Mouse (Mus musculus) liver, embryonic 16.5 days (tissue): ENCODE data around the gene Zmynd19. TPM values are rescaled to one million over a fixed set of nuclear protein-coding genes. Genes with fewer than 3 reads are reported as not detected.

ENCODE experiments used
- ATAC-seq: fragments of 200-750 bp; cut with Nextera tagmentation; 2 replicates; pipeline ENCODE4 v1.8.0; 2017; ENCODE audit warnings: low read depth, mild to moderate bottlenecking, moderate number of reproducible peaks, moderate library complexity
- H3K27ac ChIP-seq: fragments of 300-500 bp; sonication (generic); 2 replicates; pipeline ENCODE4 v1.5.1; 2014; ENCODE audit warnings: mild to moderate bottlenecking, low read length
- H3K27me3 ChIP-seq: fragments of 300-500 bp; sonication (generic); 2 replicates; pipeline ENCODE4 v1.6.1; 2014; ENCODE audit warnings: low read depth, low read length, mixed read lengths; ENCODE audit not compliant: control insufficient read depth, insufficient read depth
- H3K36me3 ChIP-seq: fragments of 300-500 bp; sonication (generic); 2 replicates; pipeline ENCODE4 v1.6.1; 2014; ENCODE audit warnings: mild to moderate bottlenecking; ENCODE audit not compliant: control insufficient read depth, insufficient read depth
- H3K4me1 ChIP-seq: fragments of 300-500 bp; sonication (generic); 2 replicates; pipeline ENCODE4 v1.6.1; 2014; ENCODE audit warnings: low read depth, low read length, mixed read lengths; ENCODE audit not compliant: control insufficient read depth
- H3K4me2 ChIP-seq: fragments of 300-500 bp; sonication (generic); 2 replicates; pipeline ENCODE4 v1.6.1; 2014; ENCODE audit warnings: low read depth, low read length, mixed read lengths
- H3K4me3 ChIP-seq: fragments of 300-500 bp; sonication (generic); 2 replicates; pipeline ENCODE4 v1.5.1; 2014; ENCODE audit warnings: low read depth, mild to moderate bottlenecking, low read length
- H3K9ac ChIP-seq: fragments of 300-500 bp; sonication (generic); 2 replicates; pipeline ENCODE4 v1.6.1; 2014; ENCODE audit warnings: low read depth, low read length
- H3K9me3 ChIP-seq: fragments of 300-500 bp; sonication (generic); replicated peaks from 2 replicates; pipeline ENCODE4 v1.6.1; 2016; ENCODE audit warnings: low read length; ENCODE audit not compliant: control insufficient read depth
- WGBS: fragments of 180-500 bp; shearing (Covaris S2); extraction: QIAGEN DNeasy Blood & Tissue Kit; methylation state at CpG from one replicate; pipeline ENCODE4 v1.1.7; 2014; ENCODE audit not compliant: insufficient replicate concordance; 5-methylcytosine and 5-hydroxymethylcytosine counted together
- microRNA-seq: library from miRNA; unstranded; fragments of <30 nt; microRNA quantifications from one replicate; pipeline ENCODE4, GENCODE M21; 2016
- polyA plus RNA-seq: library from polyadenylated mRNA; unstranded; fragments of >200 nt; fragmentation: Nextera tagmentation; extraction: Ambion mirVana; gene quantifications from 2 replicates; pipeline ENCODE4 v1.2.1, GENCODE M21; 2015

Zmynd19 gene
- polyA plus RNA-seq, 1 experiment from 2014 or later, result 1.7 TPM

GRCm38 (mm10) chr2:24996471-24996870 is 46.9 kb downstream of the Zmynd19 start:
- Histone ChIP-seq H3K4me3 (no peak overlapping the region), H3K4me1 (no peaks in the 10 kb centered on the region), H3K9me3 (no peaks in the 10 kb centered on the region), H3K27ac (no peak overlapping the region), H3K27me3 (no peaks in the 10 kb centered on the region), H3K4me2 (no peak overlapping the region), H3K36me3 (peaks cover 6% of the 10 kb centered on the region; the same call in 1 of the 2 replicates), H3K9ac (no peak overlapping the region)
- 76% methylated on average over 2 of the region's 2 CpGs for WGBS
- no peak for ATAC-seq

GRCm38 (mm10) chr2:25000544-25001235 is 51.1 kb downstream of the Zmynd19 start:
- H3K36me3 ChIP-seq, result peaks cover 15% of the 10 kb centered on the region

GRCm38 (mm10) chr2:25003946-25004786 is 54.6 kb downstream of the Zmynd19 start:
- ATAC-seq, result no peak
- WGBS, result 83% methylated on average over 9 of the region's 9 CpGs
- Histone ChIP-seq H3K27ac (no peak overlapping the region), H3K9me3 (no peaks in the 10 kb centered on the region), H3K9ac (no peak overlapping the region), H3K27me3 (no peaks in the 10 kb centered on the region), H3K4me2 (no peak overlapping the region), H3K36me3 (peaks cover 12% of the 10 kb centered on the region), H3K4me1 (no peaks in the 10 kb centered on the region), H3K4me3 (no peak overlapping the region)

More at GRCm38 (mm10) chr2:25000544-25001235, 51.1 kb downstream of the Zmynd19 start:
- Histone ChIP-seq H3K4me1 (no peaks in the 10 kb centered on the region), H3K9me3 (no peaks in the 10 kb centered on the region), H3K9ac (no peak overlapping the region), H3K4me3 (no peak overlapping the region), H3K27ac (no peak overlapping the region), H3K27me3 (no peaks in the 10 kb centered on the region), H3K4me2 (no peak overlapping the region)
- WGBS, result 77% methylated on average over 3 of the region's 3 CpGs
- peak; percentile 59; the same call in 1 of the 2 replicates for ATAC-seq

GRCm38 (mm10) chr2:25006767-25007166 is 57.2 kb downstream of the Zmynd19 start:
- no peak for ATAC-seq
- H3K4me2 ChIP-seq, result no peak overlapping the region
- no peak overlapping the region for H3K9ac ChIP-seq
- 88% methylated on average over 1 of the region's 1 CpGs for WGBS
- H3K27me3 ChIP-seq, result no peaks in the 10 kb centered on the region
- H3K9me3 ChIP-seq, result no peaks in the 10 kb centered on the region
- no peak overlapping the region for H3K27ac ChIP-seq
- H3K4me1 ChIP-seq, result no peaks in the 10 kb centered on the region
- H3K36me3 ChIP-seq, result peaks cover 12% of the 10 kb centered on the region
- no peak overlapping the region for H3K4me3 ChIP-seq

- ATAC-seq, result no peak
- no peak overlapping the region for H3K4me2 ChIP-seq
- H3K4me3 ChIP-seq, result no peak overlapping the region
- no peak overlapping the region for H3K27ac ChIP-seq
- H3K9ac ChIP-seq, result no peak overlapping the region
- no peaks in the 10 kb centered on the region for H3K9me3 ChIP-seq
- H3K27me3 ChIP-seq, result no peaks in the 10 kb centered on the region
- peaks cover 4% of the 10 kb centered on the region; the same call in 1 of the 2 replicates for H3K36me3 ChIP-seq
- no peaks in the 10 kb centered on the region for H3K4me1 ChIP-seq
These were observed 58.7 kb downstream of the Zmynd19 start for GRCm38 (mm10) chr2:25008250-25008649.

Small RNA genes within 50 kb of the gene (microRNA-seq; reads per million reads assigned to microRNA genes)
- not detected for gene Gm22875

Other genes with a start within 250 kb of the Zmynd19 start
- 0.01 and 0.06 TPM in 2 replicates for gene Cacna1b, start 186.6 kb upstream of the Zmynd19 start, polyA plus RNA-seq
- gene Ehmt1, start 30.2 kb upstream of the Zmynd19 start, polyA plus RNA-seq, result 13.4 and 14.2 TPM in 2 replicates
- gene Arrdc1, start 14.5 kb upstream of the Zmynd19 start, polyA plus RNA-seq, result 16.0 and 16.1 TPM in 2 replicates
- gene Dph7, start 12.6 kb downstream of the Zmynd19 start, polyA plus RNA-seq, result 7.2 TPM in 2 replicates
- 56.6 and 58.8 TPM in 2 replicates for gene Mrpl41, start 25.3 kb downstream of the Zmynd19 start, polyA plus RNA-seq
- 12.9 and 13.7 TPM in 2 replicates for gene Pnpla7, start 26.2 kb downstream of the Zmynd19 start, polyA plus RNA-seq
- 9.5 and 10.8 TPM in 2 replicates for gene Nsmf, start 104.6 kb downstream of the Zmynd19 start, polyA plus RNA-seq
- gene Entpd8, start 130.5 kb downstream of the Zmynd19 start, polyA plus RNA-seq, result 5.3 and 8.0 TPM in 2 replicates
- gene Noxa1, start 145.4 kb downstream of the Zmynd19 start, polyA plus RNA-seq, result 0.82 and 0.85 TPM in 2 replicates
- gene Nrarp, start 231.0 kb downstream of the Zmynd19 start, polyA plus RNA-seq, result 1.1 and 1.3 TPM in 2 replicates
- gene Tor4a, start 247.1 kb downstream of the Zmynd19 start, polyA plus RNA-seq, result 6.5 and 6.6 TPM in 2 replicates